Mouse (Mus musculus): ENCODE measurements around the gene Fut8. TPM values are rescaled to one million over a fixed set of nuclear protein-coding genes. Genes with fewer than 3 reads are reported as not detected.

The Fut8 gene
- 10 to 100 TPM; 16.8 to 17.8 TPM for total RNA-seq (2021)

GRCm38 (mm10) chr12:77237950-77238530 is at the start of gene Fut8:
Gene Fut8, plus strand, starts transcription at chr12:77238125.
- intact Hi-C loops (cut with DNase I) = loop anchor here (2.0 to 5.0 kb wide), 6 partner anchors 185 to 989 kb away; partner anchors contain the start of genes Gphn and Max
- peak; percentile 87 to 91 for DNase-seq

- DNase-seq = no peak
- intact Hi-C loops (cut with DNase I) = no loop called here
These were observed 48.8 kb upstream of the Fut8 start for GRCm38 (mm10) chr12:77189161-77189560.

GRCm38 (mm10) chr12:77189933-77190446 is 47.9 kb upstream of the Fut8 start:
- intact Hi-C loops (cut with DNase I) = no loop called here
- DNase-seq = no peak

- intact Hi-C loops (cut with DNase I) = no loop called here
- no peak for DNase-seq
These were observed 46.2 kb upstream of the Fut8 start for GRCm38 (mm10) chr12:77191478-77192271.

- no peak for DNase-seq
- intact Hi-C loops (cut with DNase I) = no loop called here
These were observed 45.2 kb upstream of the Fut8 start for GRCm38 (mm10) chr12:77192714-77193113.

GRCm38 (mm10) chr12:77193225-77193716 is 44.7 kb upstream of the Fut8 start:
- DNase-seq = no peak
- intact Hi-C loops (cut with DNase I) = no loop called here

GRCm38 (mm10) chr12:77195044-77195443 is 42.9 kb upstream of the Fut8 start:
- no peak for DNase-seq
- intact Hi-C loops (cut with DNase I) = no loop called here

GRCm38 (mm10) chr12:77196529-77197095 is 41.3 kb upstream of the Fut8 start:
- intact Hi-C loops (cut with DNase I) = no loop called here
- no peak for DNase-seq

GRCm38 (mm10) chr12:77197121-77197599 is 40.8 kb upstream of the Fut8 start:
- intact Hi-C loops (cut with DNase I) = no loop called here
- peak in 1 of 2 experiments; percentile 9 for DNase-seq

GRCm38 (mm10) chr12:77198253-77198652 is 39.7 kb upstream of the Fut8 start:
- intact Hi-C loops (cut with DNase I) = no loop called here
- no peak for DNase-seq

GRCm38 (mm10) chr12:77201461-77202143 is 36.3 kb upstream of the Fut8 start:
- intact Hi-C loops (cut with DNase I) = no loop called here
- no peak for DNase-seq

- intact Hi-C loops (cut with DNase I) = no loop called here
- no peak for DNase-seq
These were observed 34.8 kb upstream of the Fut8 start for GRCm38 (mm10) chr12:77203136-77203535.

- DNase-seq = no peak
- intact Hi-C loops (cut with DNase I) = no loop called here
These were observed 31.1 kb upstream of the Fut8 start for GRCm38 (mm10) chr12:77206852-77207251.

- DNase-seq = no peak
These were observed 29.9 kb upstream of the Fut8 start for GRCm38 (mm10) chr12:77208056-77208455.

GRCm38 (mm10) chr12:77208576-77209180 is 29.2 kb upstream of the Fut8 start:
- no peak for DNase-seq
- intact Hi-C loops (cut with DNase I) = no loop called here

More at GRCm38 (mm10) chr12:77208056-77208455, 29.9 kb upstream of the Fut8 start:
- intact Hi-C loops (cut with DNase I) = no loop called here

- DNase-seq = no peak
- intact Hi-C loops (cut with DNase I) = no loop called here
These were observed 26.2 kb upstream of the Fut8 start for GRCm38 (mm10) chr12:77211695-77212208.

- intact Hi-C loops (cut with DNase I) = no loop called here
- DNase-seq = no peak
These were observed 23.9 kb upstream of the Fut8 start for GRCm38 (mm10) chr12:77213896-77214564.

- intact Hi-C loops (cut with DNase I) = no loop called here
- no peak for DNase-seq
These were observed 23.4 kb upstream of the Fut8 start for GRCm38 (mm10) chr12:77214565-77214909.

GRCm38 (mm10) chr12:77216511-77217192 is 21.3 kb upstream of the Fut8 start:
- DNase-seq = no peak
- intact Hi-C loops (cut with DNase I) = no loop called here

All from heart, postnatal 36 days (tissue).